Mouse (Mus musculus): ENCODE measurements at regions not wholly inside any gene's neighbourhood (a gene's known extent, or its start where the extent isn't known, plus 50 kb on each side); places are given as distances from the start of the nearest gene placed in this dataset.
A peak's percentile ranks its signal among the peaks of the same experiment; 100 is the strongest.
"Not testable (repeated sequence)": the region's sequence is repeated elsewhere in the genome, so short reads cannot be mapped to it uniquely, and the experiment has no call there.

DNA sequence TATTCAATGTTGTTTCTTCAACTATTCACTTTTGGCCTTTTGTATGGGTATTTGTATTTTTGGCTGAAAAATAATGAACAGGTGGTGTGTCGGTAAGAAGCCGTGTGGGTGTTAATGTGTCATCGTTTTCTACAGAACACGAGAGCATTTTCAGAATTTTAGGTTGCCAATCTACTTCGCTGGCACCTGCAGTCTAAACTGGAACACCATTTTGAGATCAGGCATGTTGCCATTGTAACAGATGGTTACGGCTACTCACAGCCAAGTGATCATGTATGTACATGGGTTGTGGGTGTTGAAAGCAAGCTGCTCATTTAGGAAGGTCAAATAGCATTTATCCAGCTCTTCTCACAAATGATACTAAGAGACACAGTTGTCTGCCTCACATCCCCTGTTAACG is 167.2 kb upstream of the Gm21833 start:
- DNase-seq: peak; percentile 94 to 95

DNA sequence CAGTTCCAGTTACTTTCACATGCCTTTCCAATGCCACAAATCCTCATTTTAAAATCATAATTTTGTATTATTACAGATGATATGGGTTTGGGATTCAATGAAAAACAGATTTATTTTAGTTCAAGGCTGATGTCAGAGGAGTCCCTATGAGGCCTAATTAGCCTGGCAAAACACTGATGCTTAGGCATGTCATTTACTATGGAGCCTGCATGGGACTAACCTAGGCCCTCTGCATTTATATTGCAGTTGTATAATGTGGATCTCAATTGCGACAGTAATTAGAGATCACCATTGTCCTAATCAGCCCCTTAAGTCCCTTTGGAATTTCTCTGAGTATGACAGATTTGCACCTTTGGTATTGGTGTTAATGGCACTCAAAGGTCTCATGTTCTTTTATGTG is 153.3 kb upstream of the Gm21833 start:
- no peak for DNase-seq

- DNase-seq: not testable (repeated sequence)
Observed at GRCm38 (mm10) chr16:82683113-82683512, 145.1 kb upstream of the Gm21833 start.

DNA sequence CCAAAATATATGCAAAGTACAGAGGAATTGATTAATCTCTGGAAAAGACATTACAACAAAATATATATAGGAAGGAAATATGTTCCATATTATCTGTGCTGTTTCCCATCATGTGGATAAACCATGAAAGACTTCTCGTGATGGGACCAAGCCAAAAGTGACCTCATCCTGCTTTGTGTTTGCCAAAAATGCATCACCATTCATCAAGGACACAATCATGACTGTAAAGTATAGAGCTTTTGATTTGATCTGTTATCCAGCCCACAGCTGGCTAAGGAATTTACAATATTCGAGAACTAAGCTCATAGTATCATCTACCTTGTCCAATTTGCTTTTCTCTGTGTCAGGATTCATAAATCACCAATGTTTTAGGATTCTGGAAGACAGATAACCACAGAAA is 127.3 kb upstream of the Gm21833 start:
- peak; percentile 42 to 54 for DNase-seq

- DNase-seq: peak; percentile 39 to 51
Observed at GRCm38 (mm10) chr16:82711161-82711560, 117.0 kb upstream of the Gm21833 start.

GRCm38 (mm10) chr16:82734117-82734516 is 94.1 kb upstream of the Gm21833 start:
- no peak for DNase-seq

- no peak for DNase-seq
Observed at GRCm38 (mm10) chr16:82758466-82758865, 69.7 kb upstream of the Gm21833 start.

All from cerebellum, postnatal 10 days (tissue).